Mouse (Mus musculus) olfactory bulb, adult 2 months (tissue): ENCODE results near the gene Zbtb34.

Source experiments
- CTCF ChIP-seq: fragments of 200-500 bp; IDR thresholded peaks from 2 replicates; pipeline ENCODE4 v1.5.1; 2012; ENCODE audit warnings: low read depth, mild to moderate bottlenecking, low read length, moderate library complexity; ENCODE audit not compliant: insufficient read depth
- POLR2A ChIP-seq: fragments of 200-500 bp; IDR thresholded peaks from 2 replicates; pipeline ENCODE4 v1.6.1; 2012; ENCODE audit warnings: mild to moderate bottlenecking, low read depth, low read length, moderate library complexity; ENCODE audit not compliant: insufficient read depth

DNA sequence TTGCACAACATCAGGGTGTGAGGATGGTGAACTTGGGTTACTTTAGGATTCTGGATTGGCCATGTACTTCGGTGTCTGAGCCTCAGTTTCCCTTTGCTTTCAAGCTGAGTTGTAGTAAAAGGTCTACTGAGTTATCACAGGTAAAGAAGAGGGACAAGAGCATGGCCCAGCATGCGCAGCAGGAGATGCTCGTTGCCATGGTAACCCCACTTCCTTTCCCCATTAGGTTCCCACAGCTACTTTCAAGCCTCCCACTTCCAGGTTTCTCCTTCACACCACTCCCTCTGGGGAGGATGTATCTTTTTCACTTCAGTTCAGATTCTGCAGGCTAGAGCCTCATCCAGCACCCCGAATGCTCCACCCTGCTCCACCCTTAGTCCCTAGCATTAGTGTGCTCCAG lies 9.8 kb upstream of the Zbtb34 start:
- TF ChIP-seq CTCF = no peak
- TF ChIP-seq POLR2A = no peak
